Mouse (Mus musculus) kidney, embryonic 14.5 days (tissue): ENCODE measurements around the gene Hivep3. TPM values are rescaled to one million over a fixed set of nuclear protein-coding genes. Genes with fewer than 3 reads are reported as not detected.
A peak's percentile ranks its signal among the peaks of the same experiment; 100 is the strongest.

ENCODE experiments used
- ATAC-seq: fragments of 200-750 bp; cut with Nextera tagmentation; 2 replicates; pipeline ENCODE4 v1.8.0; 2017; ENCODE audit warnings: moderate number of reproducible peaks, mild to moderate bottlenecking, moderate TSS enrichment, moderate library complexity; ENCODE audit not compliant: low FRiP score, low TSS enrichment
- H3K27ac ChIP-seq: fragments of 300-500 bp; sonication (generic); 2 replicates; pipeline ENCODE4 v1.5.1; 2014; ENCODE audit warnings: low read depth, mild to moderate bottlenecking, low read length, moderate library complexity, mixed read lengths
- H3K27me3 ChIP-seq: fragments of 300-500 bp; sonication (generic); 2 replicates; pipeline ENCODE4 v1.6.1; 2014; ENCODE audit warnings: mild to moderate bottlenecking, low read length; ENCODE audit not compliant: control insufficient read depth, insufficient read depth
- H3K36me3 ChIP-seq: fragments of 300-500 bp; sonication (generic); 2 replicates; pipeline ENCODE4 v1.6.1; 2014; ENCODE audit warnings: low read length, mixed read lengths; ENCODE audit not compliant: control insufficient read depth, insufficient read depth
- H3K4me1 ChIP-seq: fragments of 300-500 bp; sonication (generic); 2 replicates; pipeline ENCODE4 v1.6.1; 2014; ENCODE audit warnings: low read length, mixed read lengths; ENCODE audit not compliant: control insufficient read depth, insufficient read depth
- H3K4me2 ChIP-seq: fragments of 300-500 bp; sonication (generic); replicated peaks from 2 replicates; pipeline ENCODE4 v1.6.1; 2014; ENCODE audit warnings: low read depth, mild to moderate bottlenecking, low read length
- H3K4me3 ChIP-seq: fragments of 300-500 bp; sonication (generic); 2 replicates; pipeline ENCODE4 v1.5.1; 2014; ENCODE audit warnings: mild to moderate bottlenecking, low read length
- H3K9ac ChIP-seq: fragments of 300-500 bp; sonication (generic); 2 replicates; pipeline ENCODE4 v1.6.1; 2014; ENCODE audit warnings: low read depth, mild to moderate bottlenecking, low read length, moderate library complexity
- H3K9me3 ChIP-seq: fragments of 300-500 bp; sonication (generic); 2 replicates; pipeline ENCODE4 v1.6.1; 2016; ENCODE audit warnings: low read length; ENCODE audit not compliant: control insufficient read depth
- WGBS: fragments of 180-500 bp; shearing (Covaris S2); extraction: QIAGEN DNeasy Blood & Tissue Kit; methylation state at CpG from one replicate; pipeline ENCODE4 v1.1.7; 2014; 5-methylcytosine and 5-hydroxymethylcytosine counted together
- polyA plus RNA-seq: library from polyadenylated mRNA; unstranded; fragments of >200 nt; fragmentation: Nextera tagmentation; extraction: Ambion mirVana; gene quantifications from 2 replicates; pipeline ENCODE4 v1.2.1, GENCODE M21; 2014

Hivep3 gene
- polyA plus RNA-seq, 1 experiment from 2014 or later = 6.3 TPM

GRCm38 (mm10) chr4:120107787-120108186 lies 374.2 kb downstream of the Hivep3 start:
- no peak for ATAC-seq
- Histone ChIP-seq H3K4me1 (no peaks in the 10 kb centered on the region), H3K27me3 (no peaks in the 10 kb centered on the region), H3K4me2 (no peak overlapping the region), H3K4me3 (no peak overlapping the region), H3K9me3 (no peaks in the 10 kb centered on the region), H3K9ac (no peak overlapping the region), H3K36me3 (no peaks in the 10 kb centered on the region), H3K27ac (no peak overlapping the region)
- WGBS = 65% methylated on average over 8 of the region's 8 CpGs

DNA sequence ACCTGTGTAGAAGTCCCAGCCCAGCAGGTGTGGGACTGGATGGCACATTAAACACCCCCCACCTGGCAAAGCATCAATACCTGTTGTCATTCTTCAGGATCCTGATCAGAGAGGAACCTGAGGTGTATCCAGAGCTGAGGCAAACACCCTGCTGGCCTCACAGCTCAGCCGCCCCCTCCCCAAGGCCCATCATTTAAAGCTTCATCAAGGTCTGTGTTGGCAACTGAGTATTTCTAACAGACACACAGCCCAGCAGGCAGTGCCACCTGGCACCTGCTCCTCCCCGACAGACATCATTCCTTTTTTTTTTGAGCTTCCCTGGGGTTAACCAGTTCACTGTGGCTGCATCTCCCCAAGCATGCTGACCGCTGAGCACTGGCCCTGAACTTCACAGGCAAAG lies 381.9 kb downstream of the Hivep3 start:
- H3K4me2 ChIP-seq = no peak overlapping the region
- no peak overlapping the region for H3K27ac ChIP-seq
- H3K27me3 ChIP-seq = no peaks in the 10 kb centered on the region
- H3K9ac ChIP-seq = no peak overlapping the region
- WGBS = 91% methylated on average over 3 of the region's 3 CpGs
- no peak for ATAC-seq
- no peaks in the 10 kb centered on the region for H3K9me3 ChIP-seq
- no peak overlapping the region for H3K4me3 ChIP-seq
- H3K36me3 ChIP-seq = no peaks in the 10 kb centered on the region
- no peaks in the 10 kb centered on the region for H3K4me1 ChIP-seq

DNA sequence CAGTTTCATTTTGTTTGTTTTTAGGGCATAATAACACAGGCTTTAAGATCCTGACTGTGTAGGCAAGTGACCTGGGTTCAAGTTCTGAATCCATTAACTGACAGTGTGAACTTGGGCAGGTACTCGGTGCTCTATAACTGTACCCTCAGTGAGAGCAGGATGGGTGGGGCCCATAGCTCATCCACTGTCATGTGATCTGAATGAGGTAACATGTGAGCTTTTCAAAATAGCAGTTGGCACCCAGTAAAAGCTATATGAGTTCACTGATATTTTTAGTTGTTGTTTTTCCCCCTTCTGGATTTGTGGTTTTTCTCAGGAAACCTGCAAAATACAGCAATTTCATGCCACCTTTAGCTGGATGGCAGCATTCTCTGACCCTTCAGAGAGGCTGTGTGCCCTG lies 382.7 kb downstream of the Hivep3 start:
- H3K9me3 ChIP-seq = no peaks in the 10 kb centered on the region
- H3K4me3 ChIP-seq = no peak overlapping the region
- no peak overlapping the region for H3K27ac ChIP-seq
- no peaks in the 10 kb centered on the region for H3K27me3 ChIP-seq
- H3K36me3 ChIP-seq = no peaks in the 10 kb centered on the region
- WGBS = 76% methylated on average over 1 of the region's 1 CpGs
- no peak overlapping the region for H3K9ac ChIP-seq
- ATAC-seq = no peak
- H3K4me2 ChIP-seq = no peak overlapping the region
- no peaks in the 10 kb centered on the region for H3K4me1 ChIP-seq

DNA sequence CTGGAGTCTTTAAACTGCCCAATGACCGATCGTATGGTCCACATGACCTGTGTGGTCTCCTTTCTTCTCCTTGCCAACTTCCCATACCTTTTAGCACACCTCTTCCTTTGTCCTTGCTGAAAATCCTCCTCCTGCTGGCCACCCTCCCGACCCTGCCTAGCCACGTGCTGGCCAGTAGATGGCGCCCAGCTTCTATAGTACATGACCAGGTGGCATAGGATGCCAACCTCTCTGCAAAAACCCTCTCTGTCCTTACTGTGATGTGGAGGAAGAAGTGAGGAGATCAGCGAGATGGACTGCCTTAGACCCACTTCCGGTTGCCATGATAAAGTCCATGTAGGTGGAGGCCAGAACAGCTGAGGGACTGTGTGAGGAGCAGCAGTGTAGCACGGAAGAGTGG lies 386.7 kb downstream of the Hivep3 start:
- Histone ChIP-seq H3K4me2 (no peak overlapping the region), H3K27me3 (no peaks in the 10 kb centered on the region), H3K4me1 (no peaks in the 10 kb centered on the region), H3K27ac (no peak overlapping the region), H3K9ac (no peak overlapping the region), H3K4me3 (no peak overlapping the region), H3K9me3 (no peaks in the 10 kb centered on the region), H3K36me3 (no peaks in the 10 kb centered on the region)
- ATAC-seq = peak; percentile 32; the same call in 1 of the 2 replicates
- 33% methylated on average over 8 of the region's 8 CpGs for WGBS

GRCm38 (mm10) chr4:120124656-120125055 lies 391.1 kb downstream of the Hivep3 start:
- Histone ChIP-seq H3K36me3 (no peaks in the 10 kb centered on the region), H3K27ac (no peak overlapping the region), H3K9ac (no peak overlapping the region), H3K9me3 (no peaks in the 10 kb centered on the region), H3K4me2 (no peak overlapping the region), H3K4me1 (no peaks in the 10 kb centered on the region), H3K4me3 (no peak overlapping the region), H3K27me3 (no peaks in the 10 kb centered on the region)
- 80% methylated on average over 6 of the region's 6 CpGs for WGBS
- no peak for ATAC-seq

DNA sequence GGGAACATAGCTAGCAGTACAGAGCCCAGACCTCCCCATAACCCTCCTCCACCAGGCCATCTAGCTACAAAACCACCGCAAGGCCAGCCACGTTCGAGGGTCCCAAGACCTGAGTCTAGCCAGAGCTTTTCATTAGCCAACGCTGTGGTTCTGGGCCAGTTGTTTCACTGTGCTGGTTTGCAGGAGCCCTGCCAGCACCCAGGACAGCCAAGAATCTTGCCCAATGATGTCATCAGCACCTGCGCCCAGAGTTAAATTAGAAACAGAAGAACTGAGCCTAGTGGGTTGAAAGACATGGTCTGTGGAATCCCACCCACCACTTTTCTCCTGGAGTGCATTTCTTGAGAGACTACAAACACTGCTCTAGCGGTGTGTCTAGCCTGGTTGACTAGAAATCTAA lies 392.5 kb downstream of the Hivep3 start:
- H3K9me3 ChIP-seq = no peaks in the 10 kb centered on the region
- no peaks in the 10 kb centered on the region for H3K36me3 ChIP-seq
- no peak overlapping the region for H3K27ac ChIP-seq
- ATAC-seq = no peak
- WGBS = 89% methylated on average over 6 of the region's 6 CpGs
- no peaks in the 10 kb centered on the region for H3K27me3 ChIP-seq
- no peak overlapping the region for H3K9ac ChIP-seq
- H3K4me1 ChIP-seq = no peaks in the 10 kb centered on the region
- no peak overlapping the region for H3K4me3 ChIP-seq
- H3K4me2 ChIP-seq = no peak overlapping the region

DNA sequence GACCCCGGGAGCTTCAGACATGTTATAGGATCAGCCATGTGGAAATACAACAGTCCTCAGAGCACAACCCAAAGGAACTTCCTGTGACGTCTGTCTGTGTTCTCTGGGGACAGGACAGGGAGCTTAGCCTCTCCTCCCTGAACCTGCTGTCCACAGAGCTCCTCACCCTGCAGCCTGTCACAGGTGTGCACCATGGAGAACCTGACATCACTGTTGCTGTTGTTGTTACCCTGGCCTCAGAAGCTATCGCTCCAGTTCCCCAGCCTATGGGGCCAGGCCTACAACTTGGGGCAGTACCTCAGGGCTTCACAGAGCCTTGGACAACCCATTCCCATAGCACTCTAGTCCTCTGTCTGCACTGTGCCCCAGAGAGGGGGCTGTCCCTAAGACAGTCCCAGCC lies 393.7 kb downstream of the Hivep3 start:
- Histone ChIP-seq H3K4me2 (no peak overlapping the region), H3K27ac (no peak overlapping the region), H3K9ac (no peak overlapping the region), H3K9me3 (no peaks in the 10 kb centered on the region), H3K27me3 (no peaks in the 10 kb centered on the region), H3K36me3 (no peaks in the 10 kb centered on the region), H3K4me1 (no peaks in the 10 kb centered on the region), H3K4me3 (no peak overlapping the region)
- WGBS = 73% methylated on average over 3 of the region's 3 CpGs
- no peak for ATAC-seq

DNA sequence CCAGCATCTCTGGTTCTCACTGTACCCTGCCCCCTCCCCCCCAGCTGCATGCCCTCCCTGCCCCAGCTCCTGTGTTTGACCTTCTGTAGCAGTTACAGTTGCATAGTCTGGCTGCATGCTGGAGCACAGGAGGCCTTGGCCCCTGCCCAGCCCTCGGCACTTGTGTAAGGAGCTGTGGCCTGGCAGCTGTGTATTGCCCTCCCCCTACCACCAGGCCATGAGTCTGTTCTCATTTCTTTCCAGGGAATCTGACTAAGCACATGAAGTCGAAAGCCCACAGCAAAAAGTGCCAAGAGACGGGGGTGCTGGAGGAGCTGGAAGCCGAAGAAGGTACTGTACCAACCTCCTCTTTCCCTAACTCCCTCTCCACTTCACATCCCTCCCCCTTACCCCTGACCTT lies 394.4 kb downstream of the Hivep3 start:
- Histone ChIP-seq H3K36me3 (no peaks in the 10 kb centered on the region), H3K4me2 (no peak overlapping the region), H3K9me3 (no peaks in the 10 kb centered on the region), H3K4me3 (no peak overlapping the region), H3K9ac (no peak overlapping the region), H3K4me1 (no peaks in the 10 kb centered on the region), H3K27me3 (no peaks in the 10 kb centered on the region), H3K27ac (no peak overlapping the region)
- 76% methylated on average over 4 of the region's 4 CpGs for WGBS
- no peak for ATAC-seq

DNA sequence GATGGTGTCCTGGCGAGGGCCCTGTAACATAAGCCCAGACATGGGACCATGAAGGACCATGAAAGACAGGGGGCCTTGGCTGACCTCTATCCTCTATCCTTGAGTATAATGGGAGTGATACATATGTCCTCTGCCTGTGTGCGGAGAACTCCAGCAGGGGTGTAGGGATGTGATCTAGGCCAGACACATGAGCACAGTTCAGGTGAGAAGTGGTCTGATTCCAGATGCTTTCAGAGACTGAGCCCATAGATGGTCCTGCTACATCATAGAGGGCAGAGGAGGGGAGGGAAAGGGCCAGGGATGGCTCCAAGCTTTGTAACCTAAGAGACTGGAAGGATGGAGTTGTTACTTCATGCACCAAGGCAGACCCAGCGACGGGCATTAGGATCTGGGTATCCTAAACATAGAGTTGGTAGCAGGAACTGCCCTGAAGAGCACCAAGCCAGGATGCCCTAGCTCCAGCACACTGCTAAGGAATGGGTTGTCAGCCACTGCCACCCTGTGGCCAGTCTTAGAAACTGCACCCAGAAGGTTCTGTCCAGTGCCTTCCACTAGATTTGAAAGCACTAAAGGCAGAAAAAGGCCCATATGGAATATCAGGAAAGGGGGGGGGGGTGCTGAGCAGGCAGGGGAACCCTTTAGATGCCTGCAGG lies 395.8 kb downstream of the Hivep3 start:
- H3K9me3 ChIP-seq = no peaks in the 10 kb centered on the region
- no peaks in the 10 kb centered on the region; the same call in 1 of the 2 replicates for H3K27me3 ChIP-seq
- H3K4me3 ChIP-seq = no peak overlapping the region
- H3K27ac ChIP-seq = no peak overlapping the region
- no peak overlapping the region for H3K9ac ChIP-seq
- no peaks in the 10 kb centered on the region for H3K36me3 ChIP-seq
- 46% methylated on average over 4 of the region's 4 CpGs for WGBS
- peak; percentile 62; the same call in 1 of the 2 replicates for ATAC-seq
- H3K4me2 ChIP-seq = no peak overlapping the region
- H3K4me1 ChIP-seq = no peaks in the 10 kb centered on the region
